Mouse (Mus musculus) cerebellum, adult 2 months (tissue): ENCODE measurements around the gene Eme2. TPM values are rescaled to one million over a fixed set of nuclear protein-coding genes. Genes with fewer than 3 reads are reported as not detected.
"Not testable (repeated sequence)": the region's sequence is repeated elsewhere in the genome, so short reads cannot be mapped to it uniquely, and the experiment has no call there.

ENCODE experiments used
- DNase-seq, 2 experiments: peaks; one replicate each; pipeline ENCODE4 v3.0.0; 2021
- H3K27ac ChIP-seq: fragments of 200-500 bp; 2 replicates; pipeline ENCODE4 v1.5.1; 2012; ENCODE audit warnings: low read length, control low read depth, inconsistent platforms; ENCODE audit not compliant: insufficient read depth
- H3K27me3 ChIP-seq: fragments of 200-500 bp; 2 replicates; pipeline ENCODE4 v1.6.1; 2012; ENCODE audit warnings: inconsistent platforms, mild to moderate bottlenecking, low read length, moderate library complexity; ENCODE audit not compliant: control insufficient read depth, insufficient read depth
- H3K4me1 ChIP-seq: fragments of 200-500 bp; 2 replicates; pipeline ENCODE4 v1.6.1; 2011; ENCODE audit warnings: low read length; ENCODE audit not compliant: control insufficient read depth, insufficient read depth
- H3K4me3 ChIP-seq: fragments of 200-500 bp; replicated peaks from 2 replicates; pipeline ENCODE3; 2011; ENCODE audit warnings: mild to moderate bottlenecking, low read depth, low read length, control low read depth; ENCODE audit not compliant: insufficient read depth
- CTCF ChIP-seq: fragments of 200-500 bp; IDR thresholded peaks from 2 replicates; pipeline ENCODE4 v1.5.1; 2011; ENCODE audit warnings: low read depth, mild to moderate bottlenecking, control low read depth, low read length, moderate library complexity, borderline replicate concordance; ENCODE audit not compliant: insufficient read depth
- POLR2A ChIP-seq: fragments of 200-500 bp; IDR thresholded peaks from 2 replicates; pipeline ENCODE4 v1.6.1; 2011; ENCODE audit warnings: low read length, control low read depth, borderline replicate concordance; ENCODE audit not compliant: insufficient read depth
- WGBS: fragments of 180-500 bp; shearing (Covaris S2); methylation state at CpG from one replicate; pipeline ENCODE4 v1.1.7; 2018; 5-methylcytosine and 5-hydroxymethylcytosine counted together
- polyA plus RNA-seq: library from polyadenylated mRNA; depleted of rRNA; stranded (reverse); fragments of >200 nt; gene quantifications from 2 replicates; pipeline ENCODE4 v1.2.3, GENCODE M21; 2012; rRNA removed

Gene Eme2
- polyA plus RNA-seq, result 57.3 and 62.7 TPM in 2 replicates

- Histone ChIP-seq H3K4me1 (peaks cover 60% of the 10 kb centered on the region), H3K27ac (peak within 1 kb of the TSS; percentile 67), H3K4me3 (peak within 1 kb of the TSS; percentile 87), H3K27me3 (no peaks in the 10 kb centered on the region)
- under 1% methylated on average over 62 of the region's 62 CpGs for WGBS
- TF ChIP-seq POLR2A, result peak; percentile 69; the same call in 1 of the 2 replicates
- no peak for TF ChIP-seq CTCF
- peak; percentile 87 to 89 for DNase-seq
Measured at GRCm38 (mm10) chr17:24894995-24895547, at the start of gene Eme2, which contains the start of gene Mrps34. Gene Eme2 (minus strand): TSS chr17:24895087. Gene Mrps34 (plus strand): TSS chr17:24895116.

- DNase-seq, H3K27me3 ChIP-seq, H3K27ac ChIP-seq, H3K4me3 ChIP-seq, H3K4me1 ChIP-seq: not testable (repeated sequence)
- WGBS, result 93% methylated on average over 1 of the region's 1 CpGs
Measured at GRCm38 (mm10) chr17:24943589-24943988, 48.7 kb upstream of the Eme2 start.

- DNase-seq, result no peak
- Histone ChIP-seq H3K27me3 (no peaks in the 10 kb centered on the region), H3K27ac (no peak overlapping the region), H3K4me3 (no peak overlapping the region), H3K4me1 (no peaks in the 10 kb centered on the region; the same call in 1 of the 2 replicates)
- TF ChIP-seq CTCF, result no peak
- TF ChIP-seq POLR2A, result no peak
- 58% methylated on average over 7 of the region's 7 CpGs for WGBS
Measured at GRCm38 (mm10) chr17:24943036-24943435, 48.1 kb upstream of the Eme2 start.

- H3K4me1 ChIP-seq, H3K27me3 ChIP-seq, H3K4me3 ChIP-seq, H3K27ac ChIP-seq: not testable (repeated sequence)
- TF ChIP-seq CTCF, result peak; percentile 55
- peak; percentile 42 to 52 for DNase-seq
- WGBS, result 5% methylated on average over 2 of the region's 2 CpGs
Measured at GRCm38 (mm10) chr17:24942453-24942852, 47.6 kb upstream of the Eme2 start.

- 39% methylated on average over 6 of the region's 6 CpGs for WGBS
- Histone ChIP-seq H3K27me3 (no peaks in the 10 kb centered on the region), H3K4me3 (peak overlapping the region; percentile 93), H3K27ac (peak overlapping the region; percentile 97), H3K4me1 (peaks cover 9% of the 10 kb centered on the region; the same call in 1 of the 2 replicates)
- no peak for DNase-seq
- 0 out of 2 replicates have a peak, but pooled peaks have one; percentile 2 for TF ChIP-seq CTCF
- TF ChIP-seq POLR2A, result no peak
Measured at GRCm38 (mm10) chr17:24937266-24937665, 42.4 kb upstream of the Eme2 start.

- peak; percentile 7; the same call in 1 of the 2 replicates for TF ChIP-seq CTCF
- peak; percentile 97; the same call in 1 of the 2 replicates for TF ChIP-seq POLR2A
- DNase-seq, result peak; percentile 96
- Histone ChIP-seq H3K27ac (peak within 1 kb of the TSS; percentile 97), H3K27me3 (no peaks in the 10 kb centered on the region), H3K4me1 (peaks cover 11% of the 10 kb centered on the region; the same call in 1 of the 2 replicates), H3K4me3 (peak within 1 kb of the TSS; percentile 93)
- WGBS, result under 1% methylated on average over 78 of the region's 78 CpGs
Measured at GRCm38 (mm10) chr17:24936259-24937237, 41.7 kb upstream of the Eme2 start, which contains the start of gene Mapk8ip3. Gene Mapk8ip3 (minus strand): TSS chr17:24936977.

- no peak for TF ChIP-seq CTCF
- TF ChIP-seq POLR2A, result no peak
- Histone ChIP-seq H3K27me3 (no peaks in the 10 kb centered on the region), H3K27ac (peak overlapping the region; percentile 15; the same call in 1 of the 2 replicates)
Measured at GRCm38 (mm10) chr17:24935666-24936065, 40.8 kb upstream of the Eme2 start.

More at GRCm38 (mm10) chr17:24935666-24936065, 40.8 kb upstream of the Eme2 start:
- Histone ChIP-seq H3K4me3 (peak overlapping the region; percentile 54), H3K4me1 (peaks cover 11% of the 10 kb centered on the region; the same call in 1 of the 2 replicates)
- DNase-seq, result no peak
